Mouse (Mus musculus) Patski (cell line): ENCODE measurements around the gene Grik4. TPM values are rescaled to one million over a fixed set of nuclear protein-coding genes. Genes with fewer than 3 reads are reported as not detected.

Experiments used
- ATAC-seq: fragments of 100-300 bp; one replicate; pipeline ENCODE4 v1.8.0; 2021
- CTCF ChIA-PET: fragments of 350-600 bp; sonication (Branson Sonifier 250); formaldehyde crosslinking; loops from one replicate; lab custom pipeline; 2022; ENCODE audit warnings: inconsistent platforms; lab: Charles Lee
- POLR2A ChIA-PET: fragments of 350-600 bp; sonication (Branson Sonifier 250); formaldehyde crosslinking; loops from one replicate; lab custom pipeline; 2022; ENCODE audit warnings: antibody characterized with exemption, inconsistent platforms; lab: Charles Lee
- DNase-seq: peaks from one replicate; pipeline ENCODE4 v3.0.0-alpha.2; 2011; ENCODE audit warnings: low read depth, low spot score
- H3K27me3 ChIP-seq: fragments of 371-371 bp; one replicate; pipeline ENCODE4 v1.5.1; 2021
- CTCF ChIP-seq: fragments of 100-300 bp; IDR thresholded peaks from one replicate; pipeline ENCODE4 v1.5.1; 2021
- in situ Hi-C: fragments of 300-500 bp; cut with MboI; formaldehyde crosslinking; loops from 3 replicates; pipeline ENCODE4 v1.11.1; 2018; ENCODE audit warnings: low pct_unique_long_range_greater_than_20kb, mixed read lengths
- polyA plus RNA-seq: library from polyadenylated mRNA; unstranded; gene quantifications from one replicate; pipeline ENCODE4 v1.2.3, GENCODE M21; 2021

Gene Grik4
- polyA plus RNA-seq, 1 experiment from 2014 or later: 0.09 TPM

DNA sequence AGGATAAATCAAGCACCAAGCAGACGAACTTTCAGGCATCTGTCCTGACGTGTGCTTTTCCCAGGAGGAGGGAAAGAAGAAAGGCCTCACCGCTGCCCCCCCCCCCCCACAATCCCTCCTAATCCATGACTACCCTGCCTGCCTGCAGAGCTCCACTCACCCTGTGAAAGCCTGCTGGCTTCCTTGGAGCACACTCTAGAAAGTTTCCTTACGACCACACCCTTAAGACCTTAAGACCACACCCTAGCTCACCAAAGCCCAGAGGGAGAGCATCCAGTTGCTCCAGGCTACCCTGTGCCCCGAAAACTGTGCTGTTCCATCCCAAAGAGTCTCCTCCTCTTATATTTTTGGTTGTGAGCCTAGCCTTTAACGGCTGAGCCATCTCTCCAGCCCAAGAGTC, 82.6 kb downstream of the Grik4 start:
- DNase-seq (no peak), ATAC-seq (no peak)
- CTCF ChIA-PET: no interaction called here
- POLR2A ChIA-PET: no interaction called here
- in situ Hi-C loops: no loop called here
- no peak for TF ChIP-seq CTCF
- no peaks in the 10 kb centered on the region for H3K27me3 ChIP-seq

DNA sequence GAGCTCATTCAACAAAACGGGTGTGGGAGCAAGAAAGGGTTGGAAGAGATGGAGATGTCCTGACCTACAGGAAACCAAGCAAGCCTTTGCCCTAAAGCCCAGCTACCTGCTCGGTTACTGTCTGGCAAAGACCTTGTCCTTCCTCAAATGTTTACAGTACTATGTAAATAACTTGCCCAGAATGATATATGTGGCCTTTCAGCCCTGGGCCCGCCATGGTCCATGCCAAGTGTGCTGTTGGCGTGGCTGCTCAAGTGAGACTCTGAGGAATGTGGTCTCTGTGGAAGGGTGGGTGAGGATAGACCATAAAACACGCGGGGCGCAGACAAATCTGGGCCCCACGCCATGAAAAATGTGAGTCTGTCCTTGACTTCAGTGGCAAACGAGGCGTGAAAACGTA, 83.1 kb downstream of the Grik4 start:
- ChIA-PET POLR2A (no interaction called here), CTCF (no interaction called here)
- ATAC-seq: no peak
- DNase-seq: no peak
- TF ChIP-seq CTCF: no peak
- in situ Hi-C loops: no loop called here
- H3K27me3 ChIP-seq: no peaks in the 10 kb centered on the region

DNA sequence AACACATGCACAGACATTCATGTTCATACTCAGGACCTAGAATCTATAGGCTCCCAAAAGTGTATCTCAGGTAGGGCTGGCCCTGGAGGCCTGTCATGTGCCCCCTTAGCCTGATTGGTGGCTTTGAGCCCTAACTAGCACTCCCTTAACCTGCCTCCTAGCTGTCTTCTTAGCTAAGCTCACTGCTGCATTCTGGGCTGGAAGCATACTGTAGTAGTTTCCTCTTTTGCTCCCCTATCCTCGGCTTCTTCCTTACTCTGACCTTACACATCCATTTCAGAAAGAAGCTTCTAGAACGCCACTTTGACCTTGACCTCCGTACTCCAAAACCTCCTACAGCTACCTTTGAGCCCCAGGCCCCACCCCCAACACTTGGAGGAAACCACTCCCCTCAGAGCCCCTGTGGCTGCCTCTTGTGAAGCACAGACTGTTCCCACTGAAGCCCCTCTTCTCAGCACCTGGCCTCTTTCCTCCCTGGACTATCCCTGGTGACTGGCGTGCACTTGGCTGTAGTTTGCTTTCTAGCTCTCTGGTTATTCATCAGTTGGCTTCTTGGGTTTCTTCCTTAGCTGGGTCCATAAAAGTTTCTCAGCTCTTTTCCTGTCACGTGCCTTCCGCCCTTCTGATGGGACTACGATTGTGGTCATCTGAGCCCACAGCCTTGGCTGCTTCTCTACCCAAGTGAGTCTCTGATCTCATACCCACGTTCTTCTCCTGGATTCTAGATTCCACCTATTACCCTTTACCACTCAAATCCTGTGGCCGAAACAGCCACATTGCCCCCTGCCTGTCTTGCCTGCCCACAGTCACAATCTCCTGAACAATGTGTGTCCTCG, 84.1 kb downstream of the Grik4 start:
- H3K27me3 ChIP-seq: no peaks in the 10 kb centered on the region
- no peak for ATAC-seq
- in situ Hi-C loops: no loop called here
- TF ChIP-seq CTCF: no peak
- DNase-seq: no peak
- CTCF ChIA-PET: no interaction called here
- POLR2A ChIA-PET: no interaction called here

DNA sequence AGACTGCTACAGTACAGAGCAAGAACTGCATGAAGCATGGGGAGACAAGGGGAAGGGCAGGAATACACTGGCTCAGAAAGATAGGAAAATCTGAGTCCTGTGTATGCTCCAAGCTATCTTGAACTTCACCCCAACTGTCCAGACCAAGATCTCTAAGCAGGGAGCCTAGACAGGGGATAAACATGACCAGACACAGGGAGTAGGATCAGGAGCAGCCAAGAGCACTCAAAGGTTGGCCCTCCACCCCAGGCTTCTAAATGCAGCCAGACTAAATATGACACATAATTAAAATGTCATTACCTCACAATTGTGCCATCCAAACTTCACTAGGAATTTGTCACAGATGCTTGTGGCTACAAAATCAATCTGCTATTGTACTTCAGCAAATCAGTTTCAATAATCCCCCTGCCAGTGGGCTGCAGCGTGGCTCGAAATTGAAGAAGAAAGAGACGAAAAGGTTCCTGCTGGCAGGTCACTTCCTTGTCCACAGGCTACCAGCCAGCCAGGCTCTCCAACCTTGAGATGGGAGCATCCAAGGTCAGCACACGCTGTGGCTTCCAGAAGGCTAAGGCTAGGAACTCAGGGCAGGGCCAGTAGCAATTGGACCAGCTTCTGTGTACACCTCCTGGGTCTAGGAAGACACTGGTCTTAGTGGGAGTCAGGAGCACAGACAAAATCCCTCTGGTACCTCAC, 85.1 kb downstream of the Grik4 start:
- TF ChIP-seq CTCF: no peak
- no peak for ATAC-seq
- POLR2A ChIA-PET: no interaction called here
- DNase-seq: no peak
- CTCF ChIA-PET: no interaction called here
- H3K27me3 ChIP-seq: no peaks in the 10 kb centered on the region
- in situ Hi-C loops: no loop called here

DNA sequence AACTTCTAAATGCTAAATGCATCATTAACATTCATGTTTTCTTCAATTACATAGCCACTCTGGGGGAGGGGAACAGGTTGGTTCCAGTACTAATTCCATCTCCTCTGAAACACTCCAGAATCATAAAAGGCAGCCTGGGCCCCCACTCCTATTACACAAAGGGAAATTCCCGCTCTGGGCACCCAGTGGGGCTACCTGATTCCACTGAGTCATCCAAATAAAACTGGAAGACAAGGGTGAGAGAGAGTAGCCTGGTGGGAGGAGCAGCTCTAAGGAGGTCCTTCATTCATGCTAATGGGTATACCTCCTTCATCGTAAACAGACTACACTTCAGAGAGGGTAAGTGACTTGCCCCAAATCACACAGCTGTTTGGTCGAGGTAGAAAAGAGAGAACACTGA, 85.7 kb downstream of the Grik4 start:
- ChIA-PET CTCF (no interaction called here), POLR2A (no interaction called here)
- TF ChIP-seq CTCF: no peak
- ATAC-seq (no peak), DNase-seq (no peak)
- H3K27me3 ChIP-seq: no peaks in the 10 kb centered on the region
- in situ Hi-C loops: no loop called here

DNA sequence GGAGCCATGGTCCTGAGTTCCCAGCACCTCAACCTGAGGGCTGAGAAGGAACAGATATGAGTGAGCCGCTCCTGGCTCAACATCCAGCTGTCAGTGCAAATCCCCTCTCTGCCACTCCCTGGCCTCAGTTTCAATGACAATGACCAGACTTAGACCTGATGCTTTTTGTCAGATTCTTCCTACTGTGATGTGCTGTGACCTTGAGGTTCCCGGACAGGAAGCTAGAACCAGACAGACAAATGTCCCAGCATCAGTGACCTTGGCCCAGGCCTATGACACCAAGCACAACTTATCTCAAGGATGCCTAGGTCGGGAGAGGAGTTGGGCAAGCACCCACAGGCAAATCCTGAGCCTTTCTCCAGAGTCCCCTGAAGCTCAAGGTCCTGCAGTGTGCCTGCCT, 86.5 kb downstream of the Grik4 start:
- DNase-seq (no peak), ATAC-seq (no peak)
- CTCF ChIA-PET: no interaction called here
- TF ChIP-seq CTCF: no peak
- POLR2A ChIA-PET: no interaction called here
- in situ Hi-C loops: no loop called here
- no peaks in the 10 kb centered on the region for H3K27me3 ChIP-seq

DNA sequence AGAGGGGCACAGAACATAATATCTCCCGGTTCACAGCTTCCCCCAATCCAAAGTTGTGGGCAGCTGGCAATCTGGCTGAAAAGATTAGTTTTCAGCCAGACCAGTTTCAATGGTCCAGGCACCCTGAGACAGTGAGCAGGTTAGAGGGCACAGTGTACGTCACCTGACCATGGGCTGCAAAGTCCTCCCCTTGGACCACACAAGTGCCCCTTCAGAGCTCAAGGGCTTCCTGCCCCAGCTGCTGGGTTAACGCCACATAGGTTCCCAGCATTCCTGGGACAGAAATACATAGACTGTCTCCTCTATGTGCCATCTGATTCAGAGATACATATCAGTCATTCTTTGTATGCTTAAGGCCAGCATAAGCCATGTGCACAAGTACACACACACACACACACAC, 91.2 kb downstream of the Grik4 start:
- in situ Hi-C loops: no loop called here
- no peak for DNase-seq
- ChIA-PET POLR2A (no interaction called here), CTCF (interaction anchor here (0.7 kb wide), 1 partner anchor 94 kb away, joined by 3 read pairs; no protein-coding TSS in a partner anchor)
- TF ChIP-seq CTCF: no peak
- ATAC-seq: no peak
- peaks cover 4% of the 10 kb centered on the region for H3K27me3 ChIP-seq

DNA sequence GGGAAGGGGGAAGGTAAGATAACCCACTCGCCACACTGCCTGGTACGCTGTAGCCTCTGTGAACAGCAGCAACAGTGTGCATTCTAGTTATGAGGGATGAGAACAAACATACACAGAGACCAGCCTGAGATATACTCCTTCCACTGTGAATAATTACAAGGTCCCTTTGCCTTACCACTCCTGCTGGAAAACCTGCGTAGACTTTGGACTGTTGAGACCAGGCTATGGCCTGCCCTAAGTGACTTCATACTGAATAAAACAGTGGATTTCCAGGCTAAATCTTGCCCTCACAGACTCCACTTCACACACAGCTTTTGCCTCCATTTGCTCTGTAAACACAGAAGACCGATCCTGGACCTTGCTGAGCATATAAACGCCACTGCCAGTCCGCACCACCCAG, 94.2 kb downstream of the Grik4 start:
- in situ Hi-C loops: no loop called here
- DNase-seq: no peak
- no peak for ATAC-seq
- no peak for TF ChIP-seq CTCF
- ChIA-PET POLR2A (no interaction called here), CTCF (no interaction called here)
- peaks cover 7% of the 10 kb centered on the region for H3K27me3 ChIP-seq

DNA sequence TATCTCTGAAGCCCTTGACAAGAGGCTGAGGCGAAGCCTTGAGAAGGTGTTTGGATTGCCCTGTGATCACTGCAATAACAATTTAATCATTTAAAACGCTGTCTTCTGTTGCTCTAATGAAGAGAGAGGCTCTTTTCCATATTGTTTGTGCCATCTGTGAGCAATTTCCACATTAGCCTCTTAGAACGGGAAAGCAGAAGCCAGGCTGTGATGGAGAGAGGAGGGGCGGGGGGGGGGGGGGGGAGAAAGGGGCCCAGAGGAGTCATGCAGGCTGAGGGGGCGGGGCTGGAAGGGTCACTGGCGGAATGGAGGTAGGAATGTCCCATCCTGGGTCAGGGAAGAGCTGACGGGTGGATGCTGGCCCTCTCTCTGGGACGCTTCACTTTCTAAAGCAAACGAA, 96.2 kb downstream of the Grik4 start:
- no peak for TF ChIP-seq CTCF
- DNase-seq (no peak), ATAC-seq (no peak)
- POLR2A ChIA-PET: no interaction called here
- CTCF ChIA-PET: no interaction called here
- peaks cover 18% of the 10 kb centered on the region for H3K27me3 ChIP-seq
- in situ Hi-C loops: no loop called here

DNA sequence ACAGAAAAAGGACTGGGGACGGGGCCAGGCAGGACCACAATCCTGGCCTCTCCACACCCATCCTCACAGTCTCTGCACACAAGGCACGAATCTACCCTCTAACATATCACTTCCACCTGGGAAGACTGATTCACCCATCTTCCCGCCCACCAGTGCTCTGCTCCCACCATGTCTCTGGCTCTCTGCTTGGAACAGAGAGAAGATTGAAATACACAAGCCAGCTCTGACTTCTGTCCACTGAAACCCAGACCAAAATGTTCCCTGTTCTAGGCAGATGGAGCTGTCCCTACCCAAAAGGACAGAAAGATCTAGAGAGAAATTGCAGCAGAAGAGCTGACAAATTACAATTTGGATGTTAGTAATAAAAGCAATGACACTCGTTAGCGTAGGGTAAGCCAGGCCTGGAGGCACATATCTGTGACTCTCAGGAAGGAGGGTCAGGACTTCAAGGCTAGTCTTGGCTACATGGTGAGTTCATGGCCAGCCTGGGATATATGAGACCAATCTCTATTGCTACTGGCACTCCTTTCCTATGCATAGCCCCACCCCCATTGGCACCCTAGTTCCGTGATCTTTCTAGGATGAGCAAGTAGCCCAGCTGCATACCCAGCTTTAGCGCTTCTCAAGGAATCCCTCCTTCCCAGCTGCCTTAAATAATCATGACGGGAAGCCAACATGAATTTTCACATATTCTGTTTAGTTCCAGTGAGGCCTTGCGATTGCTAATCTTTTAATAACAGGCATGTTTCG, 97.4 kb downstream of the Grik4 start:
- in situ Hi-C loops: no loop called here
- TF ChIP-seq CTCF: no peak
- ChIA-PET CTCF (interaction anchor here (1.1 kb wide), 1 partner anchor 11 kb away, joined by 3 read pairs; no protein-coding TSS in a partner anchor), POLR2A (no interaction called here)
- DNase-seq: no peak
- peaks cover 30% of the 10 kb centered on the region for H3K27me3 ChIP-seq
- ATAC-seq: no peak

DNA sequence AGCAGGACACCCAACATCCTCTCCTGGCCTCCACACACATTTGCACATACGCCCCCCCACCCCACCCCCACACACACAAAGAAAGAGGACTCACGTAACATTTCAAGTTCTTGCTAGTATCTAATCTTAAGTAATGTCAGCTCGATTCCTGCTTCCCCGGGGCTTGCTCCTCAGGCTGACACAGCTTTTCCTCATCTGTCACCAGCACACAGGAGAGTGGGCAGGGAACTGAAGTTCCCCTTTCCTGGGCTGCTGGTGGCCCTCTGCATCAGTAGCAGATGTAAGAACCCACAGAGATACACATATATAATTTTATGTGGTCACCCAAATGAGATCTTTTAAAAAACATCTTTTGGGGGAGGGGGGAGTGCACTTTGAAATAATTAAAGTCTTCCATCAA, 98.2 kb downstream of the Grik4 start:
- in situ Hi-C loops: no loop called here
- no peak for ATAC-seq
- DNase-seq: no peak
- CTCF ChIA-PET: interaction anchor here (1.1 kb wide), 1 partner anchor 11 kb away, joined by 3 read pairs; no protein-coding TSS in a partner anchor
- no peak for TF ChIP-seq CTCF
- POLR2A ChIA-PET: no interaction called here
- H3K27me3 ChIP-seq: peaks cover 31% of the 10 kb centered on the region
